Mouse (Mus musculus): ENCODE data around the gene Hbb-y.
"Not testable (repeated sequence)": the region's sequence is repeated elsewhere in the genome, so short reads cannot be mapped to it uniquely, and the experiment has no call there.

Gene Hbb-y

DNA sequence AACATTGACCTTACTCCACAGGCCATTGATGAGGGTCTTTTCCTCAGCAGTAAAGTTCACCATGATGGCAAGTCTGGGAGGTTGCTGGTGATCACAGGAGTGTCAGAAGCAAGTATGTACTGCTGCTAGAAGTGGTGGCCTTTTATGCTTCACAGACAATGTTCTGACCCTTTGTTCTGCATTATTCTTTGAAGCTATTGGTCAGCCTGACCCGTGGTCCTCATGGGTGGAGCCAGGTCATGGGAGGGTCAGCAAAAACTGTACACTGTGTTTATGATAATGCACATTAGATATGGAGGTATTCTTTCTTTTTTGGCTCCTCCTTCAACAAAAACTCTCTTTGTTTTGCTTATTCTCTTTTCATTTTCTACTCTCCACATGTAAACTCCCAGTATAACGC, at the start of gene Hbb-y:
TSS of gene Hbb-y (minus strand) at position 127 of the 400 bp plus-strand sequence.
- DNase-seq, result no peak

DNA sequence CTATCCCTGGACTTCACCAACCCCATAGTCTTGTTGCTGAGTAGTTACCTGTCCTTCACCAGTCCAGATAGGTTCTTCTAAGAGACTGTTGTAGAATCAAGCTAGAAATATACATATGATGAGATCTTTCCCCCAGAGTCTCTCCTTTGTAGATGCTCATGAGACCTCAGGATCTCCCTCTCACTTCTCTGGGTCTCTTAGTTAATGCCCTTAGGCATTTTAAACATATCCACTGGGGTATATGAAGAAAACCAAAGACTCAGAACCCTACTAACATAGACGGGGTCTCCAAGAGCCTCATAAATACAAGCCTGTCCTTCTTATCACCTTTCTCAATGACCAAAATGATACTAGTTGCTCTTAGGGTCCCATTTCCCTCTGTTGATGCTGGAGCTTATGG, 41.4 kb upstream of the Hbb-y start, which contains the start of gene Olfr64:
TSS of gene Olfr64 (minus strand) at position 101 of the 400 bp plus-strand sequence.
- no peak for DNase-seq

DNA sequence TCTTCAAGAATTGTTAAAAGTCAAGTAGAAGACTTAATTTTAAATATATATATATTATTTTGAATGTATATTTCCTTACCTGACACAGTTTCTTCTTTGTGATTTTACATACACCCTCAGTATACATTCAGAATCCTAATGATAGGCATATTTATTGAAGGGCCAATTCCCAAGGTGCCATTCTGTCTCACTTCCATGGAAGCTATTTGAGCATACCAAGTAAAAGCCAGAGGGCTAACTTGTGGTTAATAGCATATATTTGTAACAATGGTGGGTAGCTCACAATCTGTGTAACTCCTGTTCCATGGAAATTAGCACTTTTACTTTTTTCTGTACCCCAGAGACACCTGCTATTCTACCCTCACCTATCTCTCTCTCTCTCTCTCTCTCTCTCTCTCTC, 33.1 kb upstream of the Hbb-y start, which contains the start of gene Olfr66:
TSS of gene Olfr66 (minus strand) at position 101 of the 400 bp plus-strand sequence.
- DNase-seq, result no peak

DNA sequence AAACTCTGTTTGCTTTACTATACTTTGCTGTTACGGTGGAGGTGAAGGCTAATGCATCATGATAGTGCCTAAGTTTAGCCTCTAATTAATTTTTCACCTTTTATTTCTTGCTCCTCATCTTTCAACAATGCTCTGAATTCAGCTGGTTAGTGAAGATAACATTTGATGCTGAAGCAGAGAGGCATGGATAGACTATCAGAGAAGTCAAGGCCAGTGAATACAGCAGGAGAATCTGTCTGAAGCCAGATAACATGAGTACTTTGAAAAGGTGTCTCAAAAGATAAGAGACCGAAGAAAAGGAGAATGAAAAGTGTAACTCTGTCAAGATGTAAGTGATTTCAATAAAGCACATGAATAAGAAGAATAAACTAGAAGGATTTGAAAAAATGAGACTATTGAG, 24.1 kb upstream of the Hbb-y start:
- no peak for DNase-seq

DNA sequence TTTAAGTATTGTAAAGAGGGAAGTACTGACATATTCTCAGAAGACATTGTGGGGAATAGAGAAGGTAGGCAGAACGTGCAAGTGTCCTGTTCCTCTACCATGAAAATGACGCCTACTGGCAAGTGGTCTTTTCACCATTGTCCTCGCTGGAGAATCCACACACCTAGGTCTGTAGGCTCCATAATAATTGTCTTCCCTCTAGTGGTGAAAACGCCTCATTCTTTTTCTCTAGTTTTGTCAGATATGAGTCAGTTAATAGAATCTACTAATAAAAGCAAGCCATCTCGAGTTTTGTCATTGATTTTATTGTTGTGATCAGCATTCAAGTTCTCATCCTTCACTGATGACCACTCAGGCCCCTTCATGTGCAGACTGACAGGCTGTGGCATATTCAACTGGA, 21.4 kb upstream of the Hbb-y start:
- no peak for DNase-seq

DNA sequence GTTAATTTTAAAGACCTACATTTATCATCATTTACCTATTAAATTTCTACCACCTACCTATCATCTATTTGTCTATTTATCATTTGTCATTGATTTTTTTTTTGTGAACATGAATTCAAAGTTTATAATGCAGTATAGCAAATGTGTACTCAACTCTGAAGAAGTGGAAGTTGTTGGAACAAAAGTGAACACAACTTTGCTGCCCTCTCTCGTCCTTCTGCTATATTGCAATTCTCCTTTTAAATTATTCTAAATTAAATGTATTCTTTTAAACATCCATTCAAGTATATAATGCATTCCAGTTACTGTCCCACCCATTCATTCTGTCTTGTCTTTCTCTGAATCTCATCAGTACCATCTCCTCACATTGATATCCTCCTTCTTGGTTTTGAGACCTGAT, 20.0 kb upstream of the Hbb-y start:
- DNase-seq, result no peak

DNA sequence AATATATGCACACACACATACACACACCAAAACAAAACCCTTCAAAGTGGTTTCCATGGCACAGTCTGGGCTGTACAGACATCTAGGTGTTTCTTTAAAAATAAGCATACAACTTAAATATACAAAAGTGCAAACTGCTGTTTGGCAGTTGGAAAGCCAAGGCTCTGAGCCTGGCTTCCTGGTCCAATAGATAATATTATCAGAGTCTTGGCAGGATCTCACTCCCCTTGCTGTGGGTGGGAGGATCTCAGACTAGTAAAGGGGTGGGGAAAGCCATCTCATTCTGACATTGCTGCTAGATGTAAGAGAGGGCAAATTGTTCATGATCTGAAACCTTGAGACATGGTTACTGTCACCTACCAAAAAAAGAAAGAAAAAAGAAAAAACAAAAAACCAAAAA, 17.7 kb upstream of the Hbb-y start:
- no peak for DNase-seq

DNA sequence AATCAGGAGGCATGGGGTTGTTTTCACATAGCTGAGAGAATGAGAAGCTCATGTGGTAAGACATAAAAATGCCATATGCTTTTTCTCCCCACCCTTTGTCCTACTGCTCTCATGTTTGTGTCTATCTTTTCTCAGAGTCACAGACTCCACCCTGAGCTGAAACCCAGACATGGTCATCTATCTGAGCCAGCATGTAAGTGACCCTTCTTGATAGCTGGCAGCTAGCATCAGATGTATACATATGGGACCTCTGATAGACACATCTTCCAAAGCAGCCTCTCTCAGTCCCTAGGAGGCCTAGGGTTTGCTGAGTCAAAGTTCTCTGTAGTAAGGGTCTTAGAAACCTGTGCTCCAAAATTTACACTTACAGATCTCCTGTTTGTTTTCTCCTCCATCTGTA, 12.7 kb upstream of the Hbb-y start:
- no peak for DNase-seq

DNA sequence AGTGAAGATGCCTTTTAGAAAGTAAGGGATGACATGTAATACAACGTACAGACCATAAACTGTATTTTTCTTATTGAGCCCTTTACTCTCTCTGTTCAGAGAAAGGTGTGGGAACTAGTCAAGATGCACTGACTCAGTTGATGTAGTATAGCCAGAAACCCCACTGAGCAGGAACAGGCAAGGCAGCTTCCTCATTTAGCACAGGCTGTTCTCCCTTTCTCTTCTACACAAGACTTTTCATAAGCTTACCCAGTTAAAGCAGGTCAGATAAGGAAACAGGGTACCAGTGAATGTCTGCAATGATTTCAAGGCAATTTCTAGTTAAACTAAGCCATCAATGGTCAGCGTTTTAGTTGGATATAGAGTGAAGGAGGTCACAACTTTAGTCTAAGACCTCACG, 8.5 kb upstream of the Hbb-y start:
- no peak for DNase-seq

DNA sequence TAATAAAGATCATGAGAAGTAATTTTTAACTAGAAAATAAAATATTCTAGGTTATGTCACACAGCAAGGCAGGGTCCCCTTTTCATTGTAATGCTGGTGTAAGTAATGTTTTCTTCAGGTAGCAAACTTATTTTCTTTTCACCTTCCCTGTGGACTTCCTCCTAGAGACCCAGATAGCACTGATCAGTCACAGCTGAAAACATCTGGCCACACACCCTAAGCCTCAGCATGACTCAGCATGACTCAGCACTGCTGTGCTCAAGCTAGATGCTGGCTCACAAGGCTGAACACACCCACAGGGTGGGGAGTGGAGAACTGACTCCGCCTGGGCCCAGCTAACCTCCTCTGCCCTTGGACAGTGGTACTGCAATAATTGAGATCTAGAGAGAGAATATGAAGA, 7.8 kb upstream of the Hbb-y start:
- DNase-seq, result no peak

DNA sequence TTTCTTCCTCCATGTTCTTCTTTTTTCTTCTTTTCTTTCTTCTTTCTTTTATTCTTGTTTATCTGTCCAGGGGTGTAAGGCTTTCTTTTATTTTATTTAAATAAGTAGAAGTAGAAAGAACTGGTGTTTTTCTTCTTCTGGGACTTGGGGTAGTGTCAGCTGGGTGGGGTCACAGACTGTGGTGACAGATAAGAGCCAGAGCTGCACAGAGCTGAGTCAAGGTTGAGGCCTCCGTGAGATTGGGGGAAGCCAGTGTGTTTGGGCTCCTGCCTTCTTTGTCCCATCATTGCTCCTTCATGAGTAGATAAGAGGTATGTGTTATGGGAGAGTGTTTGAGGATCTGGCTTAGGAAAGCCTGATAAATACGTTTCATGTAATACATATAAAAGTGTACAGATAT, 6.1 kb upstream of the Hbb-y start:
- DNase-seq, result no peak

DNA sequence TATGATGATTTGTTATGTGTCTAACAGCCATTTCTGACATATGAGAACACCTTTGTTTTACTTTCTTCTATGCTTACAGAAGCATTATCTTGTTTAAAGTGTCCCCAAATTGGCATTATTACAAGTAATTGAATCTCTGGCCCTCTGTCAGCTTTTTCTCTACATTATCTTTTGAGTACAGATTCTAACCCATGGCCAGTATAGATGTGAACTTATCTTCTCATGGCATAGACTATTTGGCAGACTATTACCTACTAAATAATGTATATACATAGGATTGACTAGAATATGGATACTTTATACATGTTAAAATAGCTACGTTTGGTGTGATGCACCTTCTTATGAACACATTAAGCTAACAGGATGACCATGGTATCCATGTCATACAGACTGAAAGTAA, 1.7 kb upstream of the Hbb-y start:
- DNase-seq, result no peak

DNA sequence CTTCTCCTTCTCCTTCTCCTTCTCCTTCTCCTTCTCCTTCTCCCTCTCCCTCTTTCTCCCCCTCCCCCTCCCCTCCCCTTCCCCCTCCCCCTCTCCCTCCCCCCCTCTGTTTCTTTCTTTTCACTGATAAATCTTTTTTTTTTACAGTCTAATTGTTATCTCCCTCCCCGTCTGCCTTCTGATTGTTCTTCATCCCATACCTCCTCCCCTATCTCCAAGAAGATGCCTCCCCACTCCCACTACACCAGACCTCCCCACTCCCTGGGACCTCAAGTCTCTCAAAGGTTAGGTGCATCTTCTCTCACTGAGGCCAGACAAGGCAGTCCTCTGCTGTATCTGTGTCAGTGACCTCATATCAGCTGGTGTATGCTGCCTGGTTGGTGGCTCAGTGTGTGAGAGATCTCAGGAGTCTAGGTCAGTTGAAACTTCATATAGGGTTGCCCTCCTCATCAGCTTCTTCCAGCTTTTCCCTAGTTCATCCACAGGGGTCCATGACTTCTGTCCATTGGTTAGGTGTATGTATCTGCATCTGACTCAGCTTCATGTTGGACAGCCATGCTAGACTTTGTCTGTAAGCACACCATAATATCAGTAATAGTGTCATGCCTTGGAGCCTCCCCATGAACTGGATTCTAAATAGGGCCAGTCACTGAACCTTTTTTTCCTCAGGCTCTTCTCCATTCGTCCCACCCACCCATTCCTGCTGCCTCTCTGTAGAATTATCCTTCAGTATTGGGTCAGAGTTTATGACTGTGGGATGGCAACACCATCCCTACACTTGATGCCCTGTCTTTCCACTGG, 8.3 kb downstream of the Hbb-y start:
- DNase-seq, result no peak

DNA sequence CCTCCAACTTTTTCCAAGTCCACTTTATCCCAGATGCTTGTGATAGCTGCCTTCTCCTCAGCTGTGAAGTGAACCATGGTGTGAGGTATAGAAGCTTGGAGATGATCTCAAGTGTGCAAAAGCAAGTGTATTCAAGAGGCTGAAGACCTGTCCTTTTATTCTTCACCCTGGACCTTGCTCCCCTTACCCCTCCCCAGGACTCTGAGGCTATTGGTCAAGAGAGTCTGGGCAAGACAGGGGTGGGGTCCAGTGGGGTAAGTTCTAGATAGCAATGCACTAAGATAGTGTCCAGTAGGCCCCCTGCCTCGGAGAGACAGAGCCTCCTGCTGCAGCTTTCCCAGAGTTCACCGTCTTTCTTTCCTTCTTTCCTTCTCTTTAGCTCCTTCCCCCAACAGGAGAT, 10.0 kb downstream of the Hbb-y start, which contains the start of gene Hbb-bh1:
TSS of gene Hbb-bh1 (minus strand) at position 131 of the 400 bp plus-strand sequence.
- DNase-seq, result no peak

DNA sequence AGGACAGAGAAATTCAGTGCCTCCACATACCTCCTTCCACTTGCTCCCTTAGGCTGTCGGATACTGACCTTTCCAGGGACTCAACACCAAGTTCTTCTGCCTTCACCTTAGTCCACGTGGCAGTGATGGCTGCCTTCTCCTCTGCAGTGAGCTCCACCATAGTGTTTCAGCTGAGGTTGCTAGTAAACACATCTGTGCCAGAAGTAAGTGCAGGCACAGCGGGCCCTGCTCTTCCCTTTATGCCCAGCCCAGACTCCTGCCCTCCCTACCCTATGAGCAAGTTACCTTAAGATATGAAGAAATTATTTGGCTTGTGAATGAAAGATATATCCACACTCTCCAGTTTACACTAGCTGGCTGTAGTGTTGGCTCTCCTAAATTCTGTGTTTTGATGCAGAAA, 12.7 kb downstream of the Hbb-y start, which contains the start of gene Hbb-bh2:
TSS of gene Hbb-bh2 (minus strand) at position 253 of the 400 bp plus-strand sequence.
- DNase-seq, result no peak

DNA sequence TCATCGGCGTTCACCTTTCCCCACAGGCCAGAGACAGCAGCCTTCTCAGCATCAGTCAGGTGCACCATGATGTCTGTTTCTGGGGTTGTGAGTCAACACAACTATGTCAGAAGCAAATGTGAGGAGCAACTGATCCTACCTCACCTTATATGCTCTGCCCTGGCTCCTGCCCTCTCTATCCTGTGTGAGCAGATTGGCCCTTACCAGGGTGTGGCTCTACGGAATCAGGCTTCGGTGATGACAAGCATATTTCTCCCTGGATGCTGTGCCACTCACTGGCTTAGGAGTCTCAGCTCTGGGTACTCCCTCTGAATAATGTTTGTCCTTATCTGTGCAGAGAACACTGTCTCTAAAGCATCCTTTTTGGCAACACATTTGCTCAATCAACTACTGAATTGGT, 25.2 kb downstream of the Hbb-y start, which contains the start of gene Hbb-bs:
TSS of gene Hbb-bs (minus strand) at position 289 of the 400 bp plus-strand sequence.
- DNase-seq, result no peak

DNA sequence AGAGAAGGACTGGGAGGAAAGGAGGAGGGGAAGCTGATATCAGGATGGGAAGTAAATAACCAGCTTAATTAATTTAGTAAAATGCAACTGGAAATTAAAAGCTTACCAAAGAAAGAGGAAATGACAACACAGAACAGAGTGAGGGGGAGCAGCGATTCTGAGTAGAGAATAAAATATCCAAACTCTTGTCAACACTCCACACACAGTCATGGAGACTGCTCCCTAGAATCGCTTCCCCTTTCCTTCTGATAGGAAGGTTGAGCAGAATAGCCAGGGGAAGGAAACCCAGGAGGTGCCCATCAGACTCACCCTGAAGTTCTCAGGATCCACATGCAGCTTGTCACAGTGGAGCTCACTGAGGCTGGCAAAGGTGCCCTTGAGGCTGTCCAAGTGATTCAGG, 25.9 kb downstream of the Hbb-y start:
- DNase-seq, result not testable (repeated sequence)

DNA sequence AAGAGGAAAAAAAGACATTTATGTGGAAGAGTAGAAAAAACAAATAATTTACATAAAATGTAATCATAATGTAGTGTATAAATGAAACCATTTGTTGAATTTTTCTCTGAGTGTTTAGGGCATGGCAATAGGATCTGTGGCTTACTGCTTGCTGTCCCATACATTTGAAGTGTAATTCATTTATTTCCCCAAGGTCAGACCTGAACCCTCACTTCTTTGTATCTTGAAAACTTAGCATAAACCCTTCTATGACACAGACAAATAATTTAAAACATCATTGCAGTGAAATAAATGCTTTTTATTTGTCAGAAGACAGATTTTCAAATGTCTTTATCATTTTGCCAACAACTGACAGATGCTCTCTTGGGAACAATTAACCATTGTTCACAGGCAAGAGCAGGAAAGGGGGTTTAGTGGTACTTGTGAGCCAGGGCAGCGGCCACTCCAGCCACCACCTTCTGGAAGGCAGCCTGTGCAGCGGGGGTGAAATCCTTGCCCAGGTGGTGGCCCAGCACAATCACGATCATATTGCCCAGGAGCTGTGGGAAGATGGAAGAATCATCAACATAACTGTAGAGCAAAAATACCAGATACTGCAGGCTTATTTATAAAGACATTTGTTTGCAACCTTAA, 26.6 kb downstream of the Hbb-y start:
- DNase-seq, result no peak

DNA sequence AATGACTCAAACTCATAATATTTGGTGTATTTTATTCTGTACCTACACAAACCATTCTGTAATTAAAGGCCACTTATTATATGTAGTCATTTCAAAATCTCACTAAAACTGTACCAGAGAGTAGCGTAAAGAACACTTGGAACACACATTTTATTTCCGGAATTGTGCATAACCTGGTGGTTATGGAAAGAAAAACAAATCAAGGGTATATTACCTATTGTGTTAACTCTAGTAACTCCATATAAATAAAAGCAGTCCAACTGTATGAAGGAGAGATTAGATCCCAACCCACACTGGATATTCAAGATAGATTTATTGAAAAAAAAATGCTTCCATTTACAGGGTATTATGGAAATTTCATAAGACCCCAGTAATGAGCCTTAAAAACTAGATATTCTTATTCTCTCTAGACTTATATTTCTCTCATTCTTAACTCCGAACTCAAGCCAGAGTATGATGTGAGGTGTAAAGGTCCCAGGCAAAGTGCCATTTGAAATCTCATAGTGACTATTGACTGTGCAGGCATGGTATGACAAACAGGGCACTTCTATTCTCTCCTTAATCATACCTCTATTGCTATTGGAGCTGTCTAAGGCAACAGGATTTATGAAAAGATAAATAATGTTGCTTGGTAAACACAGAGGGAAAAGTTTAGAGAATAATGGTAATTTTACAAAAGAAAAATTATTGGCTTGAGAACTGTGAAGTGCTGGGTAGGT, 27.3 kb downstream of the Hbb-y start:
- DNase-seq, result no peak

DNA sequence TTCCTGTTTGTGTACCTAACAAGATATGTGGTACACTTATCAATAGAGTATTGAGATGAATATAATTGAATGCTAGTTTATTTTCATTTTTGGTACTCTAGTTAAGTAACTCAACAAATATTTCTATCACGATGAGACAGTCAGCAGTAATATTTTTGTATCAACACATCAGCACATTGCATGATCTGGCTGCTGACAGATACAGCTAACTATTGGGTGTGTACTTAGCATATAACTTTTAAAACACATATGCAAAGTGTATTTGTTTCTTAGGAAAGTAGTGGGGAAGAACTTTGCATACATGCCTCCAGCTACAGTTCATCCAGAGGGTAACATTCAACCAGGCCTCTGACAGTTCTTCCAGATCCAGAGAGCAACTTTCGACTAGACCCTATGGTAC, 28.4 kb downstream of the Hbb-y start:
- DNase-seq, result no peak

DNA sequence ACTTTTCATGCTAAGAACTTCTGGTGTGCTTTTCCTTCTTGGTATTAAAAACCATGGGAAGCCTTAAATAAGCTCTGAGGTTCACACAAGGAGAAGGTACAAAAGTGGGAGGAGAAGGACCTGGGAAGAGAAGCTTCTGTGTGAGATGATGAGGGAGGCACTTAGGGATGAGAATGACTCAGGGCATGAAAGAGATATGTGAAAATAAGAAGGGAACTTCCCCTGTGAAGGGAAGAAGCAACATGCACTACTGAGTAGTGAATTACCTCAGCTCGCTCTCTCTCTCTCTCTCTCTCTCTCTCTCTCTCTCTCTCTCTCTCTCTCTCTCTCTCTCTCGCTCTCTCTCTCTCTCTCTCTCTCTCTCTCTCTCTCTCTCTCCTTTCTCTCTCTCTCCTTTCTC, 37.9 kb downstream of the Hbb-y start:
- not testable (repeated sequence) for DNase-seq

DNA sequence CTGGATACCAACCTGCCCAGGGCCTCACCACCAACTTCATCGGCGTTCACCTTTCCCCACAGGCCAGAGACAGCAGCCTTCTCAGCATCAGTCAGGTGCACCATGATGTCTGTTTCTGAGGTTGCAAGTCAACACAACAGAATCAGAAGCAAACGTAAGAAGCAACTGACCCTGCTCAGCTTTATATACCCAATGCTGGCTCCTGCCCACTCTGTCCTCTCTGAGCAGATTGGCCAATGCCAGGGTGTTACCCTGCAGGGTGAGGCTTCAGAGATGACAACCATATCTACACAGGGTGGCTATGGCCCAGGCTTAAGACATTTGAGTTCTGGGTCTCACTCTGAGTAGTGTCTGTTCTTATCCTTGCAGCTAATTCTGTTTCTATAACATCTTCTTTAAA, 39.2 kb downstream of the Hbb-y start, which contains the start of gene Hbb-bt:
TSS of gene Hbb-bt (minus strand) at position 231 of the 400 bp plus-strand sequence.
- DNase-seq, result no peak

DNA sequence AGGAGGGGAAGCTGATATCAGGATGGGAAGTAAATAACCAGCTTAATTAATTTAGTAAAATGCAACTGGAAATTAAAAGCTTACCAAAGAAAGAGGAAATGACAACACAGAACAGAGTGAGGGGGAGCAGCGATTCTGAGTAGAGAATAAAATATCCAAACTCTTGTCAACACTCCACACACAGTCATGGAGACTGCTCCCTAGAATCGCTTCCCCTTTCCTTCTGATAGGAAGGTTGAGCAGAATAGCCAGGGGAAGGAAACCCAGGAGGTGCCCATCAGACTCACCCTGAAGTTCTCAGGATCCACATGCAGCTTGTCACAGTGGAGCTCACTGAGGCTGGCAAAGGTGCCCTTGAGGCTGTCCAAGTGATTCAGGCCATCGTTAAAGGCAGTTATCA, 39.9 kb downstream of the Hbb-y start:
- DNase-seq, result not testable (repeated sequence)

Measured in kidney, adult 11 months (tissue).